8 mouse cellular contexts compared by ENCODE assay signal in genomic region chr2:165325521-165326303, GRCm38 (mm10). TPM values are rescaled to one million over a fixed set of nuclear protein-coding genes. Genes with fewer than 3 reads are reported as not detected.
A peak's percentile ranks its signal among the peaks of the same experiment; 100 is the strongest.
DNase-seq lines count a peak whose midpoint lies in the region; ATAC-seq and TF ChIP-seq lines count a peak whose summit lies in the region.

No protein-coding gene starts in this region.

- ATAC-seq in heart, embryonic 11.5 days (replicated peaks; ENCODE audit: insufficient number of reproducible peaks, low FRiP score, low TSS enrichment), result 0 out of 2 replicates have a peak, but pooled peaks have one; percentile 15
- ATAC-seq in forebrain, embryonic 13.5 days, result peak; percentile 25
- peak; percentile 51 for ATAC-seq in neural tube, embryonic 13.5 days (ENCODE audit: low read depth)

- H3K36me3 ChIP-seq in heart, embryonic 11.5 days (ENCODE audit: control insufficient read depth, insufficient read depth, low read length), result no peaks in the 10 kb centered on the region
- H3K36me3 ChIP-seq in forebrain, embryonic 13.5 days (ENCODE audit: poor library complexity, severe bottlenecking), result no peaks in the 10 kb centered on the region; the same call in 1 of the 2 replicates
- no peaks in the 10 kb centered on the region for H3K36me3 ChIP-seq in liver, adult 2 months (ENCODE audit: control insufficient read depth, insufficient read depth, low read length)
- no peaks in the 10 kb centered on the region for H3K36me3 ChIP-seq in neural tube, embryonic 13.5 days

- 1% methylated on average over 28 of the region's 30 CpGs for WGBS in heart, embryonic 11.5 days (ENCODE audit: insufficient replicate concordance)
- WGBS in forebrain, embryonic 13.5 days, result under 1% methylated on average over 30 of the region's 30 CpGs
- WGBS in liver, adult 2 months, result 1% methylated on average over 30 of the region's 30 CpGs
- WGBS in neural tube, embryonic 13.5 days, result under 1% methylated on average over 30 of the region's 30 CpGs

- TF ChIP-seq CTCF in liver, adult 2 months (IDR thresholded peaks at IDR 0.05; ENCODE audit: low read depth, low read length), result no peak

- H3K79me2 ChIP-seq in liver, adult 2 months (ENCODE audit: control insufficient read depth, insufficient read depth, low read length), result peaks cover 28% of the 10 kb centered on the region; the same call in 1 of the 2 replicates

- peak overlapping the region; percentile 92 for H3K4me3 ChIP-seq in heart, embryonic 11.5 days (ENCODE audit: low read depth, low read length)
- peak overlapping the region; percentile 95 for H3K4me3 ChIP-seq in forebrain, embryonic 13.5 days
- peak overlapping the region; percentile 84 for H3K4me3 ChIP-seq in liver, adult 2 months (ENCODE audit: insufficient read depth, low read depth, low read length)
- peak overlapping the region; percentile 94 for H3K4me3 ChIP-seq in neural tube, embryonic 13.5 days

- peak overlapping the region; percentile 95 for H3K9ac ChIP-seq in heart, embryonic 11.5 days (ENCODE audit: low read depth, low read length)
- H3K9ac ChIP-seq in forebrain, embryonic 13.5 days, result peak overlapping the region; percentile 94
- H3K9ac ChIP-seq in liver, adult 2 months (ENCODE audit: low read depth, low read length), result peak overlapping the region; percentile 81
- H3K9ac ChIP-seq in neural tube, embryonic 13.5 days, result peak overlapping the region; percentile 96

- H3K4me1 ChIP-seq in heart, embryonic 11.5 days (ENCODE audit: control insufficient read depth, insufficient read depth, low read length), result peaks cover 37% of the 10 kb centered on the region
- H3K4me1 ChIP-seq in forebrain, embryonic 13.5 days, result peaks cover 57% of the 10 kb centered on the region
- H3K4me1 ChIP-seq in liver, adult 2 months (ENCODE audit: control insufficient read depth, insufficient read depth, low read length), result peaks cover 20% of the 10 kb centered on the region; the same call in 1 of the 2 replicates
- peaks cover 59% of the 10 kb centered on the region for H3K4me1 ChIP-seq in neural tube, embryonic 13.5 days (replicated peaks)

- no peaks in the 10 kb centered on the region for H3K9me3 ChIP-seq in heart, embryonic 11.5 days (replicated peaks; ENCODE audit: control insufficient read depth, low read length)
- no peaks in the 10 kb centered on the region for H3K9me3 ChIP-seq in forebrain, embryonic 13.5 days (replicated peaks)
- H3K9me3 ChIP-seq in neural tube, embryonic 13.5 days, result no peaks in the 10 kb centered on the region

- H3K4me2 ChIP-seq in heart, embryonic 11.5 days, result peak overlapping the region; percentile 88
- peak overlapping the region; percentile 91 for H3K4me2 ChIP-seq in forebrain, embryonic 13.5 days
- H3K4me2 ChIP-seq in neural tube, embryonic 13.5 days, result peak overlapping the region; percentile 98

- H3K27me3 ChIP-seq in heart, embryonic 11.5 days (ENCODE audit: control insufficient read depth, insufficient read depth, low read length), result no peaks in the 10 kb centered on the region; the same call in 1 of the 2 replicates
- H3K27me3 ChIP-seq in forebrain, embryonic 13.5 days, result no peaks in the 10 kb centered on the region
- H3K27me3 ChIP-seq in liver, adult 2 months (ENCODE audit: control insufficient read depth, insufficient read depth, low read length), result no peaks in the 10 kb centered on the region
- H3K27me3 ChIP-seq in neural tube, embryonic 13.5 days, result peaks cover 24% of the 10 kb centered on the region

- peak overlapping the region; percentile 15; the same call in 1 of the 2 replicates for H3K27ac ChIP-seq in heart, embryonic 11.5 days (ENCODE audit: low read depth, low read length)
- H3K27ac ChIP-seq in forebrain, embryonic 13.5 days, result peak overlapping the region; percentile 55
- no peak overlapping the region; the same call in 1 of the 2 replicates for H3K27ac ChIP-seq in liver, adult 2 months (replicated peaks; ENCODE audit: insufficient read depth, low read depth, low read length)
- peak overlapping the region; percentile 75 for H3K27ac ChIP-seq in neural tube, embryonic 13.5 days (replicated peaks)

- TF ChIP-seq POLR2A in liver, adult 2 months (IDR thresholded peaks at IDR 0.05; ENCODE audit: extremely low read depth, insufficient read depth, low read length), result no peak

- no peak for DNase-seq in heart, postnatal 25 days (ENCODE audit: low spot score)
- DNase-seq in NIH3T3 (ENCODE audit: low read depth), result peak; percentile 60
- DNase-seq in liver, adult 2 months (ENCODE audit: extremely low read depth, low read depth, low spot score), result no peak
- no peak for DNase-seq in right cerebral cortex, postnatal 25 days
- DNase-seq in ovary, postnatal 14 days (ENCODE audit: low spot score), result no peak

- intact Hi-C loops in heart, postnatal 25 days (cut with DNase I), result loop anchor here (5.0 kb wide), 1 partner anchor 38 kb away; the partner anchor contains the start of gene Slc35c2

RNA-seq across cellular contexts. Expression of gene Elmo2, which starts 0.6 kb away (rescaled TPM):
- polyA plus RNA-seq in heart, embryonic 11.5 days (2014; fragmentation: Nextera tagmentation; extraction: Ambion mirVana), result 50.6 and 59.5 TPM in 2 replicates
- 10 to 100 TPM; 18.8 to 20.5 TPM for total RNA-seq in heart, postnatal 25 days (2021)
- polyA plus RNA-seq in forebrain, embryonic 13.5 days (2015; fragmentation: Nextera tagmentation; extraction: Ambion mirVana), result 90.5 and 101 TPM in 2 replicates
- total RNA-seq in liver, adult 2 months (2014; rRNA removed), result 5.2 and 7.0 TPM in 2 replicates
- 10.9 and 17.5 TPM in 2 replicates for polyA plus RNA-seq in liver, adult 2 months (2012; rRNA removed)
- polyA plus RNA-seq in neural tube, embryonic 13.5 days (2015; fragmentation: Nextera tagmentation; extraction: Ambion mirVana), result 89.8 and 95.7 TPM in 2 replicates

RNA-seq across cellular contexts. Expression of gene Slc35c2, which starts 38.0 kb away (rescaled TPM):
- 32.4 and 38.9 TPM in 2 replicates for polyA plus RNA-seq in heart, embryonic 11.5 days (2014; fragmentation: Nextera tagmentation; extraction: Ambion mirVana)
- total RNA-seq in heart, postnatal 25 days (2021), result 10 to 100 TPM; 18.3 to 21.4 TPM
- 63.8 and 67.2 TPM in 2 replicates for polyA plus RNA-seq in forebrain, embryonic 13.5 days (2015; fragmentation: Nextera tagmentation; extraction: Ambion mirVana)
- 13.5 and 17.2 TPM in 2 replicates for total RNA-seq in liver, adult 2 months (2014; rRNA removed)
- 42.4 and 52.1 TPM in 2 replicates for polyA plus RNA-seq in liver, adult 2 months (2012; rRNA removed)
- polyA plus RNA-seq in neural tube, embryonic 13.5 days (2015; fragmentation: Nextera tagmentation; extraction: Ambion mirVana), result 51.3 and 57.3 TPM in 2 replicates

RNA-seq across cellular contexts. Expression of gene Zfp663, which starts 42.8 kb away (rescaled TPM):
- 0.28 and 0.69 TPM in 2 replicates for polyA plus RNA-seq in heart, embryonic 11.5 days (2014; fragmentation: Nextera tagmentation; extraction: Ambion mirVana)
- total RNA-seq in heart, postnatal 25 days (2021), result not detected
- polyA plus RNA-seq in forebrain, embryonic 13.5 days (2015; fragmentation: Nextera tagmentation; extraction: Ambion mirVana), result 5.7 and 6.1 TPM in 2 replicates
- total RNA-seq in liver, adult 2 months (2014; rRNA removed), result not detected in 2 replicates
- polyA plus RNA-seq in liver, adult 2 months (2012; rRNA removed), result not detected in 2 replicates
- polyA plus RNA-seq in neural tube, embryonic 13.5 days (2015; fragmentation: Nextera tagmentation; extraction: Ambion mirVana), result 6.9 and 7.5 TPM in 2 replicates
